Mouse (Mus musculus) testis, postnatal 10 days (tissue): ENCODE data around the gene Obox8.

Experiments used
- DNase-seq: peaks from one replicate; pipeline ENCODE4 v3.0.0; 2021; ENCODE audit warnings: low spot score

Obox8 gene

DNA sequence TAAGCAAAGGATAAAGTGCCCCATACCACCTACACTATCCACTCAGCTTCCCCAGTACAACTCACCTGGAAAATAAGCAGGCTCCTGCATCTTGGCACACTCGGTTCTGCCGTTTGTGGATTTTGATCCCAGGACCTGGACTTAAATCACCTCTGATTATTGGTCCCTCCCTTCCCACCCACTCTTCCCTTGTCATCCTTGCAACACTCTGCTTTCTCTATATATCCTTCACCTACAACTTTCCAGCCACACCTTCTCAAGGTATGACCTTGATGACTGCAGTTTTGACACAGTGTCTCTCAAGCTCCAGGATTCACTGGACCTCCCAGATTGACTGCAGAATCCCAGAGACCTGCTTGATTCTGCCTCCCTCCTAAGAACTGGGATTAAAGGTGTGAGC is at the start of gene Obox8:
Gene Obox8 (minus strand): TSS at position 101 of the 400 bp plus-strand sequence.
- DNase-seq, result no peak

DNA sequence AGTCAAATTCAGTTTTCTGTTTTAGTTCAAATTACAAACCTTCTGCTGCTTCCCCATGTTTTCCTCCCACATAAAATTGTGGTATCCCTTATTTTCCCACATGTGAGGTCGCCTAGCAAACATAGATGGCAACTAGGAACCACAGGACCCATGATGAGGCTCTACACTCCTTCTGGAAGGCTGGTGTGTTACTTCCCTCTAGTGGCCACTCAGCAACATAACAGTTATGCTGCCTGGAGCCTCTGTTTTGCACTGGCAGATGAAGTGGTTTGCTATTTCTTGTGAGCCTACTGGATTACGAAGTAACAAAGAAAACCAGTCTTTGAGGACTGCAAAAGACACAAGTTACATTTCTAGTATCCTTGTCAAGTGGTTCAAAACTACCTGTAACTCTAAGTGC is 16.1 kb downstream of the Obox8 start:
- no peak for DNase-seq

DNA sequence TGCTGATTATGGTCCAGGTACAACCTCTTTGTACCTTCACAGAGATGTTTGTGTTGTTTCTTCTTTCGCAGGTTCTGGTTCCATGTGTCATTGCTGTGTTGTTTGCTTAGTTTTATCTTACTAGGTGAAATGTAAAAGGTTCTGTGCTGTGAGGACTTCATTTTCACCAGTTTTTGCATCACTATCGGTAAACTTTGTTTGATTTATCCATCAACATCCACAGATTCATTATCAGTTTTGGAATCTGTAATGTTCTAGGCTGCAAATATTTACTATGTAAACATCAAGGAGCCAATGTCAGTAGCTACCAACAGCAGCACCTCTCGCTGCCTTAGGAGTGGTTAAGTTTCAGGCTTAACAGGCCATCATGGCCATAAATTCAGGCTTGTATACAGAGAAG is 24.7 kb downstream of the Obox8 start:
- DNase-seq, result no peak

DNA sequence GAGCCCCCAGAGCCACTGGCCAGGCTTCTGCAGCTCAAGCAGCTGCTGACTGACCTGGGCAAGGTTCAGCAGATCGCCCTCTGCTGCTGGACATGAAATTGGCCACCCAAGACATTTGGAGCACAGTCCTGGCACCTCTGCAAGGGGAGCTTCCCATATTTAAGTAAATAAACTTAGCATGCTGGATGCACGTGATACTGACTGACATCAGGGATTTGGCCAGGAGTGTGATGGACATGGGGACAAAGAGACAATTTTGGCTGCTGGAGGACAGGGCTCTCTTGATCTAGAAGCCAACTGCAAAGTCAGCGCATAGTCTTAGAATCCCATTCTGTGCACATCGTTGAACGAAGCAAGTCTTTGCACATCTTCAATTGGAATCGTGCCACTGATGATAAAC is 25.8 kb downstream of the Obox8 start:
- peak; percentile 31 for DNase-seq
